Mouse (Mus musculus) neutrophil, adult 83 days (primary cell): ENCODE data around the gene Twist2. TPM values are rescaled to one million over a fixed set of nuclear protein-coding genes. Genes with fewer than 3 reads are reported as not detected.

ENCODE experiments used
- total RNA-seq, 2 experiments: library from RNA; stranded (reverse); gene quantifications; one replicate each; pipeline ENCODE4 v1.2.4; 2023

Twist2 gene
- total RNA-seq, result not detected

GRCm38 (mm10) chr1:91800967-91801843 is at the start of gene Twist2:
Twist2 (plus strand) TSS chr1:91801461.

